23 mouse cellular contexts compared by ENCODE assay signal in the genomic region with DNA sequence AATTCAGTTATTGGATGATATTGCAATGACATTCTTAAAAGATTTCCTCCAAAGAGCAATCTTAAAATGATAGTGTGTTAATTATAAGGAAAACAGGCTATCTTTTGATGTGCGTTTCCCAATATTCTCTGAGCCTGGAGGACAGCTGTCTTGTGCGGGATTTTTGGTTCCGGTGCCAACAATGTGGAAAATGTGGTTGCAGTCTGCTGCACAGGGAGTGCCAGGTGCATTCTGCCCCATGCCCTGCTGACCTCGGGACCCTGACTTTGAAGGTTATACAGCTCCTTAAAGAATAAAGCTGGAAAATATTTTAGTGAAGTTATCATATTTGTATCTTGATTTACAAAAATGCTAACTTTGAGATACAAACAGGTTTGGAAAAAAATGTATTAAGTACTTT.
"Had no signal": no experiment of that assay in that cellular context is flagged by ENCODE, and none has a peak within 500 bp of the region (broad histone marks: within the 10 kb centered on the region; RNA-seq: fewer than 3 reads in every experiment).

No protein-coding gene starts in this region.

- H3K4me2 ChIP-seq: heart, embryonic 12.5 days; hindbrain, embryonic 13.5 days; hindbrain, embryonic 15.5 days; kidney, embryonic 15.5 days; limb, embryonic 13.5 days; limb, embryonic 15.5 days; liver, embryonic 12.5 days had no signal

- H3K9ac ChIP-seq: heart, embryonic 12.5 days; hindbrain, embryonic 13.5 days; hindbrain, embryonic 15.5 days; kidney, embryonic 15.5 days; limb, embryonic 13.5 days; limb, embryonic 15.5 days; liver, embryonic 12.5 days; liver, embryonic 14.5 days had no signal

- H3K27ac ChIP-seq: heart, embryonic 10.5 days; hindbrain, embryonic 15.5 days; kidney, embryonic 15.5 days; kidney, postnatal 0 days; limb, embryonic 13.5 days; limb, embryonic 15.5 days; liver, embryonic 12.5 days; liver, embryonic 14.5 days had no signal

- H3K9me3 ChIP-seq: heart, embryonic 10.5 days; heart, embryonic 12.5 days; hindbrain, embryonic 13.5 days; hindbrain, embryonic 15.5 days; kidney, embryonic 15.5 days; limb, embryonic 13.5 days; limb, embryonic 15.5 days; liver, embryonic 12.5 days had no signal

- H3K4me3 ChIP-seq: heart, embryonic 10.5 days; heart, embryonic 12.5 days; hindbrain, embryonic 13.5 days; hindbrain, embryonic 15.5 days; kidney, embryonic 15.5 days; limb, embryonic 13.5 days; limb, embryonic 15.5 days; liver, embryonic 12.5 days had no signal

- ATAC-seq: intestine, embryonic 16.5 days; liver, embryonic 12.5 days had no signal

- H3K27me3 ChIP-seq: heart, embryonic 12.5 days; hindbrain, embryonic 13.5 days; hindbrain, embryonic 15.5 days; kidney, embryonic 15.5 days; limb, embryonic 13.5 days; limb, embryonic 15.5 days; liver, embryonic 12.5 days had no signal

- DNase-seq: gastrocnemius, postnatal 14 days; gastrocnemius, postnatal 36 days; heart, adult 18-20 months; heart, postnatal 10 days; heart, postnatal 36 days; kidney, adult 11 months; kidney, adult 2 months; kidney, adult 9 months; kidney, postnatal 14 days; kidney, postnatal 36 days; layer of hippocampus, adult 9-11 months; layer of hippocampus, postnatal 36 days had no signal

- H3K4me1 ChIP-seq: heart, embryonic 10.5 days; heart, embryonic 12.5 days; hindbrain, embryonic 15.5 days; kidney, embryonic 15.5 days; limb, embryonic 13.5 days; limb, embryonic 15.5 days had no signal
